Mouse (Mus musculus) forebrain, embryonic 11.5 days (tissue): ENCODE measurements around the gene Gin1. TPM values are rescaled to one million over a fixed set of nuclear protein-coding genes. Genes with fewer than 3 reads are reported as not detected.
A peak's percentile ranks its signal among the peaks of the same experiment; 100 is the strongest.

Experiments used
- ATAC-seq: fragments of 200-750 bp; cut with Nextera tagmentation; replicated peaks from 2 replicates; pipeline ENCODE4 v1.8.0; 2017; ENCODE audit warnings: moderate TSS enrichment; ENCODE audit not compliant: low FRiP score
- DNase-seq: peaks from one replicate; pipeline ENCODE4 v3.0.0-alpha.2; 2017; ENCODE audit warnings: low spot score
- H3K27ac ChIP-seq: fragments of 300-500 bp; sonication (generic); 2 replicates; pipeline ENCODE4 v1.5.1; 2014; ENCODE audit warnings: low read depth, low read length
- H3K27me3 ChIP-seq: fragments of 300-500 bp; sonication (generic); 2 replicates; pipeline ENCODE4 v1.6.1; 2014; ENCODE audit warnings: mild to moderate bottlenecking, low read length, mixed read lengths; ENCODE audit not compliant: control insufficient read depth, insufficient read depth
- H3K36me3 ChIP-seq: fragments of 300-500 bp; sonication (generic); 2 replicates; pipeline ENCODE4 v1.6.1; 2014; ENCODE audit warnings: mild to moderate bottlenecking, low read length, moderate library complexity, mixed read lengths; ENCODE audit not compliant: control insufficient read depth, insufficient read depth
- H3K4me1 ChIP-seq: fragments of 300-500 bp; sonication (generic); replicated peaks from 2 replicates; pipeline ENCODE4 v1.6.1; 2014; ENCODE audit warnings: low read length, mixed read lengths; ENCODE audit not compliant: control insufficient read depth, insufficient read depth
- H3K4me2 ChIP-seq: fragments of 300-500 bp; sonication (generic); 2 replicates; pipeline ENCODE4 v1.6.1; 2014; ENCODE audit warnings: low read depth, mild to moderate bottlenecking, low read length, moderate library complexity, mixed read lengths; ENCODE audit not compliant: severe bottlenecking
- H3K4me3 ChIP-seq: fragments of 300-500 bp; sonication (generic); 2 replicates; pipeline ENCODE4 v1.5.1; 2014; ENCODE audit warnings: low read depth, low read length
- H3K9ac ChIP-seq: fragments of 300-500 bp; sonication (generic); 2 replicates; pipeline ENCODE4 v1.6.1; 2014; ENCODE audit warnings: low read length
- H3K9me3 ChIP-seq: fragments of 300-500 bp; sonication (generic); 2 replicates; pipeline ENCODE4 v1.6.1; 2016; ENCODE audit warnings: low read length, mixed read lengths; ENCODE audit not compliant: control insufficient read depth
- WGBS: fragments of 180-500 bp; shearing (Covaris S2); extraction: QIAGEN DNeasy Blood & Tissue Kit; methylation state at CpG from one replicate; pipeline ENCODE4 v1.1.7; 2014; 5-methylcytosine and 5-hydroxymethylcytosine counted together
- polyA plus RNA-seq: library from polyadenylated mRNA; unstranded; fragments of >200 nt; fragmentation: Nextera tagmentation; extraction: Ambion mirVana; gene quantifications from 2 replicates; pipeline ENCODE4 v1.2.1, GENCODE M21; 2014

Gene Gin1
- polyA plus RNA-seq = 18.3 and 19.9 TPM in 2 replicates

DNA sequence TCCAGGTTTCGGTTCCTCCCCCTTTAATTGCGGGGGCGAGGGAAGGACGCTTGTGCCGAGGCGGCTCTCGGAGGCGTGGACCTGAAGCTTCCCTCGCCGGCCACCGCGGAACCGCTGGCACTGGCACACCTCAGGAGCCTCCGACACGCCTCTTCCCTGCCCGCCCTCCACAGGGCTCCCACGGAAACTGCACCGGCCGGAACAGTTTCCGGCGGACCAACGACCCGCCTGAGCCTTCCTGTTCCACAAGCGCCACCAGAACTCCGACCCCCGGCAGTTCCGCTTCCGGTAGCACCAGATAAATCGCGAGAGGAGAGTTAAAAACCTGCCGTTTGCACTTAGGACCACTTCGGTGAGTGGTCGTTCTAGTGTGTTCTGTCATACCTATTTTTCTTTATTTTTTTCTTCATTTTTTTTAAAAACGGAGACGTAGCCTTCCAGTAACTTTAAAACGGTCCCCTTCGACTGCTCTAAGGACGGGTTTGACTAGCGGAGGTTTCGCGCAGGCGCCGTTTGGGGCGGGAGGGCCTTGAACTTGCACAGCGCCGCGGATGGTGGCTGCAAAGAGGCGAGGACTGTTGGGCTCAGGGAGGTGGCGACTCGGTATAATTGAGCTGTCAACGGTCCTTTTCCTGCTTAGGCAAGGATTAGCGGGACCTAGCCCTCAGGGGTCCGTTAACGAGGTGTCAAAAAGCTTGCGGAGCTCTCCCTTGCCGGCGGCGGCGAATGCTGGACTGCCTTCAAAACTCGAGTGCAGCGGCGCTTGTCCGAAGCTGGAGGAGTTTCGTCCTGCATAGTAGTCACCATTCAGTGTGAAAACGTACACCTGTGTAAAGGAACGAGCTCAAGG, at the start of gene Gin1, which contains the start of gene Ppip5k2:
Gene Gin1 (plus strand): TSS at position 269 of the 850 bp plus-strand sequence.
Gene Ppip5k2 (minus strand): TSS at position 508 of the 850 bp plus-strand sequence.
- Histone ChIP-seq H3K4me1 (peaks cover 4% of the 10 kb centered on the region; the same call in 1 of the 2 replicates), H3K4me2 (peak within 1 kb of the TSS; percentile 68), H3K36me3 (no peaks in the 10 kb centered on the region), H3K27me3 (no peaks in the 10 kb centered on the region), H3K4me3 (peak within 1 kb of the TSS; percentile 80), H3K27ac (peak within 1 kb of the TSS; percentile 74), H3K9ac (peak within 1 kb of the TSS; percentile 77), H3K9me3 (no peaks in the 10 kb centered on the region)
- DNase-seq = peak; percentile 97
- peak; percentile 99 for ATAC-seq
- WGBS = under 1% methylated on average over 66 of the region's 66 CpGs

DNA sequence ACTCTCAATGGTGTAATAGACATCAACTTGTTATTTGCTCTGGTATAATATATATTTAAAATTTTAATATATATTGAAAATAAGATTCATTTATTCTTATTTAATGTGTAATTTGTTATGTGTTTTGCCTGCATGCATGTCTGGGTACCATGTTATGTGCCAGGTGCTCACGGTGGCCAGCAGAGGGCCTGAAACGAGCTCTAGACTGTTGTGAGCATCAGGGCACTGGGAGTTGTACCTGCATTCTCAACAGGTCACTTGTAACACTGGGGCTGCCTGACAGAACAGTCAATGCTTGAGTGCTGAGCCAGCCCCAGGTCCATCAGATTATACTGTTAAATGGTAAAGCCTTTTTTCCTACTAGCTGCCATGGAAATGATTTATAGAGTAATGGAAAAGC, 43.2 kb upstream of the Gin1 start:
- WGBS = 67% methylated on average over 2 of the region's 2 CpGs
- no peaks in the 10 kb centered on the region for H3K36me3 ChIP-seq
- DNase-seq (no peak), ATAC-seq (no peak)
- H3K27me3 ChIP-seq = no peaks in the 10 kb centered on the region
- no peak overlapping the region for H3K4me3 ChIP-seq
- no peak overlapping the region for H3K9ac ChIP-seq
- H3K9me3 ChIP-seq = no peaks in the 10 kb centered on the region
- no peak overlapping the region for H3K27ac ChIP-seq
- no peaks in the 10 kb centered on the region for H3K4me1 ChIP-seq
- H3K4me2 ChIP-seq = no peak overlapping the region

DNA sequence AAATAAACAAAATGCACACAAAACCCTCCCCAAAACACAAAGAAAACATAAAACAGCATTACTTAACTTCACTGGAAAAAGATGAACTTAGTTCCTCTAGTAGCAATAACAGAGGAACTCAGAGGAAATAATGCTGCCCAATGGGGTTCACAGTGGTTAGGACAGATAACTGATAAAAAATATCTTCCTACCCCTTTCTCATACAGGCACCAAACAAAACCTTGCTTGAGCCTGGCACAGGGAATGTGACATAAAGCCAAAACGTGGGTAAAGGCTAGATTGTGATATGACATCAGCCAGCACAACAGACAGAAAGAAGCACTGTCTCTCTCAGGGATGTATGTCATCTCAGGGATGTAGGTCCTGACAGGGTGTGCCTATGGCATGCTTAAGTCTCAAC, 40.6 kb upstream of the Gin1 start:
- Histone ChIP-seq H3K4me2 (no peak overlapping the region), H3K36me3 (no peaks in the 10 kb centered on the region; the same call in 1 of the 2 replicates), H3K4me1 (no peaks in the 10 kb centered on the region), H3K27me3 (no peaks in the 10 kb centered on the region), H3K9me3 (no peaks in the 10 kb centered on the region), H3K9ac (no peak overlapping the region), H3K27ac (no peak overlapping the region), H3K4me3 (no peak overlapping the region)
- no peak for ATAC-seq
- 69% methylated on average over 1 of the region's 1 CpGs for WGBS
- no peak for DNase-seq

DNA sequence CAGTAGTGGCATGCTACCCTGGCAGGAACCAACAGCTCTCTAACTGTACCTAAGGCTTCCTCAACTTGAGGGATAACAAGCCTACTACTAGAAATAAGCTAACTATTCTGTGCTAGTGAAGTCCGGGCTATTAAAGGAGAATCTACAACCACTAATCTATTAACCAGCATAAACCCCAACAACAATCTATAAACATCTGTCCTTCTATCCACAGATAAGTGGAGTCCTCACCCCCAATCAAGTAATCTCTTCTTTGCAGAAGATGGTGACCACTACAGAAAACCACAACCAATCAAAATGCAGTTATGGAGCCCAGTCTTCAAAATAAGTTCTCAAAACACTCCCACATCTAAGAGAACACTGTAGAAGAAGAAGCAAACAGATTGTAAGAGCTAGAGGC, 26.9 kb upstream of the Gin1 start:
- peaks cover 10% of the 10 kb centered on the region for H3K36me3 ChIP-seq
- no peak for ATAC-seq
- no peak overlapping the region for H3K4me2 ChIP-seq
- no peak overlapping the region for H3K9ac ChIP-seq
- no peak overlapping the region for H3K4me3 ChIP-seq
- 97% methylated on average over 1 of the region's 1 CpGs for WGBS
- H3K27me3 ChIP-seq = no peaks in the 10 kb centered on the region
- H3K4me1 ChIP-seq = no peaks in the 10 kb centered on the region
- H3K27ac ChIP-seq = no peak overlapping the region
- no peak for DNase-seq
- H3K9me3 ChIP-seq = no peaks in the 10 kb centered on the region

DNA sequence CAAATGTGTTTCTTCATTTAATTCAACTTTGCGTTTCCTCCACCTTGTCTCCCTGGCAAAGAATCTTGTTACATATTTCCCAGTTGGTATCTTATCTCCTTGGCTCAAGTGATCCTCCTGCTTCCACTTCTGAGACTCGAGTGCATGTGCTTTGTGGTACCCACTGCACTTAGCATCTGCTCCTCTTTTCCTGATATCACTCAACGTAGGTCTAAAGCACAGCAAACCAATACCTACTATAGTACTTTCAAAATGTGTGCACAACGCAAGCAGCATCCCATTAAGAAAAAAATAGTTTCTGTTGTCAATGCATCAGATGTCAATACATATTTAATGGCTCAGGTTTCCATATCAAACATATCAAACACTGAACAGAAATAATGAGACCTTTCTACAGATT, 24.3 kb upstream of the Gin1 start:
- H3K27me3 ChIP-seq = no peaks in the 10 kb centered on the region
- H3K4me1 ChIP-seq = no peaks in the 10 kb centered on the region
- no peak overlapping the region for H3K4me2 ChIP-seq
- H3K36me3 ChIP-seq = peaks cover 5% of the 10 kb centered on the region; the same call in 1 of the 2 replicates
- no peak overlapping the region for H3K27ac ChIP-seq
- H3K4me3 ChIP-seq = no peak overlapping the region
- ATAC-seq (no peak), DNase-seq (no peak)
- WGBS = 90% methylated on average over 4 of the region's 4 CpGs
- H3K9me3 ChIP-seq = no peaks in the 10 kb centered on the region
- H3K9ac ChIP-seq = no peak overlapping the region

DNA sequence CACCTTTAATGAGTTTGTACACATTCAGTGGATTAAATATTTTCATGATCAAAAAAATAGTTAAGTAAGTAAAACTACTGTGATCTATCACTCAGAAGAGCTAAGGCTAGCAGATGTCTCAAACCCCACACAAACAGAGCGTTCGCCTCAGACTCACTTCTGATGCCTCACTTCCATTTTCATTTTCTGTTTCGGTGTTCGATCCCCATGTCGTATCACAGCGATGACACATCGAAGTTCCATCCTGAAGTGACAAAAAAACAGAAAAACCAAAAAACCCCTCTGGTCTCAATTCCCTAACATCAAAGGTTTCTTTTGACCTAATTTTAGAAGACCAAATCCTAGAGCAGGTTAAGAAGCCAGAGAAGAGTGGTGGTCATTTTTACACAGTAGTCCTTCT, 23.7 kb upstream of the Gin1 start:
- Histone ChIP-seq H3K4me3 (no peak overlapping the region), H3K4me2 (no peak overlapping the region), H3K9me3 (no peaks in the 10 kb centered on the region), H3K4me1 (no peaks in the 10 kb centered on the region), H3K36me3 (peaks cover 2% of the 10 kb centered on the region; the same call in 1 of the 2 replicates), H3K27me3 (no peaks in the 10 kb centered on the region), H3K9ac (no peak overlapping the region), H3K27ac (no peak overlapping the region)
- 97% methylated on average over 7 of the region's 7 CpGs for WGBS
- ATAC-seq (no peak), DNase-seq (no peak)

DNA sequence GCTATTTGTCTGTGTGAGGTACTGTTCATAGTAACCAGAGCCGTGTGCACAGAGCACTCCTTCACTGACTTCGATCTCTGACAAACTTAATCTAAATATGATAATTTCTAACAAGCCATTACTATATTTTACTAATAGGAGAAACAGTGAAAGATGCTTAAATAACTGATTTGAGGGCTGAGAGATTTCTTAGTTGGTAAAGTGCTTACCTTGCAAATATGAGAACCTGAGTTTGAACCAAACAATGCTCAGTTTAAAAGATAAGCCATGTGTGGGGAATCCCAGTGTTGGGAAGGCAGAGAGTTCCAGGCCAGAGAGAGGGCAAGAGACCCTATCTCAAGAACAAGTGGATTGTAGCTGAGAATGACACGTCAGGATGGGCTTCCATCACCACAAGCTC, 21.8 kb upstream of the Gin1 start:
- H3K9ac ChIP-seq = no peak overlapping the region
- DNase-seq (no peak), ATAC-seq (no peak)
- WGBS = 93% methylated on average over 3 of the region's 3 CpGs
- H3K27me3 ChIP-seq = no peaks in the 10 kb centered on the region
- no peaks in the 10 kb centered on the region for H3K9me3 ChIP-seq
- peaks cover 2% of the 10 kb centered on the region; the same call in 1 of the 2 replicates for H3K36me3 ChIP-seq
- H3K4me3 ChIP-seq = no peak overlapping the region
- no peaks in the 10 kb centered on the region for H3K4me1 ChIP-seq
- no peak overlapping the region for H3K4me2 ChIP-seq
- H3K27ac ChIP-seq = no peak overlapping the region

DNA sequence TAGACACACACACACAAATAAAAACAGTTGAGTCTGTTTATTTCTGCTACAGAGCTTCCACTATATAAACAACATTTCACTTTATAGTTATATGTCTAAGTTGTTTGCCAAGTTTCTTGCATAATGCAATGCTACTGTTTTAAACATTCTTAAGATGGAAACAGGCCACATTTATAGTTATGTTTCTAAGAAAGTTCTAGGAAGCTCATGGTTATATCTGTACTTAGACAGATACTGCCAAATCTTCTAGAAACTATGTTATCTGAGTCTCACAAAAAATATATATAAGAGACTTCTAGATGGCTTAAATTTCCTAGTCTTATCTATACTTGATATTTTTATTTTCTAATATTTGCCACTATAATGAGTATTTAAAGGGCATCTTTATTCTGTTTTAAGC, 16.8 kb upstream of the Gin1 start:
- no peaks in the 10 kb centered on the region; the same call in 1 of the 2 replicates for H3K36me3 ChIP-seq
- ATAC-seq = no peak

DNA sequence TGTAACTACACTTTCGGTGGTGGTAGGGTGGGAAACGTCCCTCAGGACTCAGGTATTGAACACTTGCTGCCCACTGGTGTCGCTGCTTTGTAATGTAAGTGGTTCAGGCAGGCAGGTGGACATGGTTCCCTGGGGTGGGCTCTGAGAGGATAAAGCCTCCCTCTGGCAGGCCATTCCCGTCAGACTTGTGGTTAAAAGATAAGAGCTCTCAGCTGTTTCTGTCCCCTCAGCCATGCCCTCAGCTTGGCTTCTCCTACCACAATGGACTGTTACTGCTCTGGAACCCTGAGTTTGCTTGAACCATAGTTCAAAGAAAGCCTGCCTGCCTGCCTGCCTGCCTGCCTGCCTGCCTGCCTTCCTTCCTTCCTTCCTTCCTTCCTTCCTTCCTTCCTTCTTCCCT, 15.6 kb upstream of the Gin1 start:
- no peak overlapping the region for H3K9ac ChIP-seq
- no peaks in the 10 kb centered on the region for H3K4me1 ChIP-seq
- 84% methylated on average over 4 of the region's 4 CpGs for WGBS
- no peaks in the 10 kb centered on the region; the same call in 1 of the 2 replicates for H3K36me3 ChIP-seq
- no peak overlapping the region for H3K27ac ChIP-seq
- H3K9me3 ChIP-seq = no peaks in the 10 kb centered on the region
- H3K4me2 ChIP-seq = no peak overlapping the region
- no peak overlapping the region for H3K4me3 ChIP-seq
- no peak for ATAC-seq
- no peak for DNase-seq
- no peaks in the 10 kb centered on the region for H3K27me3 ChIP-seq

More for the DNA sequence above, 16.8 kb upstream of the Gin1 start:
- H3K27ac ChIP-seq = no peak overlapping the region
- H3K4me3 ChIP-seq = no peak overlapping the region
- no peak overlapping the region for H3K4me2 ChIP-seq
- DNase-seq = no peak
- H3K4me1 ChIP-seq = no peaks in the 10 kb centered on the region
- H3K9me3 ChIP-seq = no peaks in the 10 kb centered on the region
- H3K9ac ChIP-seq = no peak overlapping the region
- no peaks in the 10 kb centered on the region for H3K27me3 ChIP-seq
